Mouse (Mus musculus) cerebellum, adult 11-12 months (tissue): ENCODE results near the gene Tmem39a.

Source experiments
- DNase-seq: peaks from one replicate; pipeline ENCODE4 v3.0.0; 2022

The Tmem39a gene

GRCm38 (mm10) chr16:38637085-38637484, 78.6 kb downstream of the Tmem39a start:
- DNase-seq: no peak
